Mouse (Mus musculus): ENCODE data around the gene Rdh1.

Rdh1 gene

GRCm38 (mm10) chr10:127759181-127760110 lies at the start of gene Rdh1, which contains the start of gene Rdh16f1:
Rdh1 (plus strand) TSS chr10:127759721.
Rdh16f1 (plus strand) TSS chr10:127759787.
- in situ Hi-C loops (cut with MboI, MseI), result no loop called here

GRCm38 (mm10) chr10:127710331-127710730 lies 49.2 kb upstream of the Rdh1 start:
- in situ Hi-C loops (cut with MboI, MseI), result no loop called here

- in situ Hi-C loops (cut with MboI, MseI), result no loop called here
Observed at GRCm38 (mm10) chr10:127712736-127713135, 46.8 kb upstream of the Rdh1 start.

- in situ Hi-C loops (cut with MboI, MseI), result no loop called here
Observed at GRCm38 (mm10) chr10:127721671-127722418, 37.7 kb upstream of the Rdh1 start.

- in situ Hi-C loops (cut with MboI, MseI), result no loop called here
Observed at GRCm38 (mm10) chr10:127724178-127724577, 35.3 kb upstream of the Rdh1 start, which contains the start of gene Tac2. Tac2 (plus strand) TSS chr10:127724478.

- in situ Hi-C loops (cut with MboI, MseI), result no loop called here
Observed at GRCm38 (mm10) chr10:127725136-127725535, 34.4 kb upstream of the Rdh1 start.

GRCm38 (mm10) chr10:127728437-127728836 lies 31.1 kb upstream of the Rdh1 start:
- in situ Hi-C loops (cut with MboI, MseI), result no loop called here

GRCm38 (mm10) chr10:127730285-127730932 lies 29.1 kb upstream of the Rdh1 start:
- in situ Hi-C loops (cut with MboI, MseI), result no loop called here

GRCm38 (mm10) chr10:127730933-127731310 lies 28.6 kb upstream of the Rdh1 start:
- in situ Hi-C loops (cut with MboI, MseI), result no loop called here

GRCm38 (mm10) chr10:127731397-127731796 lies 28.1 kb upstream of the Rdh1 start:
- in situ Hi-C loops (cut with MboI, MseI), result no loop called here

- in situ Hi-C loops (cut with MboI, MseI), result no loop called here
Observed at GRCm38 (mm10) chr10:127734434-127734833, 25.1 kb upstream of the Rdh1 start.

- in situ Hi-C loops (cut with MboI, MseI), result loop anchor here (5.0 kb wide), 1 partner anchor 59 kb away; no protein-coding TSS in a partner anchor
Observed at GRCm38 (mm10) chr10:127736266-127736665, 23.3 kb upstream of the Rdh1 start.

- in situ Hi-C loops (cut with MboI, MseI), result loop anchor here (5.0 kb wide), 1 partner anchor 60 kb away; no protein-coding TSS in a partner anchor
Observed at GRCm38 (mm10) chr10:127736916-127737315, 22.6 kb upstream of the Rdh1 start.

- in situ Hi-C loops (cut with MboI, MseI), result loop anchor here (5.0 kb wide), 1 partner anchor 60 kb away; no protein-coding TSS in a partner anchor
Observed at GRCm38 (mm10) chr10:127737552-127737951, 22.0 kb upstream of the Rdh1 start.

GRCm38 (mm10) chr10:127738151-127738882 lies 21.2 kb upstream of the Rdh1 start:
- in situ Hi-C loops (cut with MboI, MseI), result loop anchor here (5.0 kb wide), 1 partner anchor 61 kb away; no protein-coding TSS in a partner anchor

- in situ Hi-C loops (cut with MboI, MseI), result loop anchor here (5.0 kb wide), 1 partner anchor 62 kb away; no protein-coding TSS in a partner anchor
Observed at GRCm38 (mm10) chr10:127739083-127739660, 20.3 kb upstream of the Rdh1 start, which contains the start of gene Zbtb39. Zbtb39 (plus strand) TSS chr10:127739538.

- in situ Hi-C loops (cut with MboI, MseI), result loop anchor here (5.0 kb wide), 1 partner anchor 62 kb away; no protein-coding TSS in a partner anchor
Observed at GRCm38 (mm10) chr10:127739661-127740161, 19.8 kb upstream of the Rdh1 start.

GRCm38 (mm10) chr10:127744661-127745060 lies 14.9 kb upstream of the Rdh1 start:
- in situ Hi-C loops (cut with MboI, MseI), result no loop called here

- in situ Hi-C loops (cut with MboI, MseI), result no loop called here
Observed at GRCm38 (mm10) chr10:127745886-127746285, 13.6 kb upstream of the Rdh1 start.

- in situ Hi-C loops (cut with MboI, MseI), result no loop called here
Observed at GRCm38 (mm10) chr10:127747254-127747653, 12.3 kb upstream of the Rdh1 start.
